Mouse (Mus musculus): Measurements from ENCODE around the gene Bzw2.

DNA sequence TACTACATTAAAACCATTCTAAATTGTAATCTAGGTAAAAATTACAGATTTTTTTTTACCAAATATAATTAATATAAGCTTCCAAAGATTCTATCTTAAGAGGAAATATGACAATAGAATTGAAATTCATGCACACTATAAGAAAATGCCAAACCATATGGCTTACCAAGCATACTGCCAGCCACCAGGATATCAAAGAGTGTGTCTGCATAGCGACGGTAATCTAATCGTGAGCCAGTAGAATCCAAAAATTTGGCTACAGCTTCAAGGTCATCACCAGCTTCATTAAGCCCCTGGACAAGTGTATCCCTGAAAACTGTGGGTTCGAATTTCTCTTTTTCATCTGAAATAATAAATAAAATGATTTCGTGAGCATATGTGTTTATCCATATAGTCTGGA, 28.1 kb downstream of the Bzw2 start:
- no peak for TF ChIP-seq CTCF (IDR thresholded peaks at IDR 0.05; ENCODE audit: control insufficient read depth, insufficient read depth, low read length)
- TF ChIP-seq POLR2A (IDR thresholded peaks at IDR 0.05; ENCODE audit: borderline replicate concordance, control insufficient read depth, low read depth, low read length), result no peak
